Mouse (Mus musculus) olfactory bulb, adult 2 months (tissue): Measurements from ENCODE around the gene Rasgef1c. TPM values are rescaled to one million over a fixed set of nuclear protein-coding genes. Genes with fewer than 3 reads are reported as not detected.

Experiments
- H3K27ac ChIP-seq: fragments of 200-500 bp; 2 replicates; pipeline ENCODE4 v1.5.1; 2012; ENCODE audit warnings: low read depth, low read length; ENCODE audit not compliant: insufficient read depth
- H3K4me1 ChIP-seq: fragments of 200-500 bp; 2 replicates; pipeline ENCODE4 v1.6.1; 2012; ENCODE audit warnings: low read length; ENCODE audit not compliant: control insufficient read depth, insufficient read depth
- H3K4me3 ChIP-seq: fragments of 200-500 bp; 2 replicates; pipeline ENCODE4 v1.5.1; 2012; ENCODE audit warnings: mild to moderate bottlenecking, low read depth, low read length, moderate library complexity; ENCODE audit not compliant: insufficient read depth
- CTCF ChIP-seq: fragments of 200-500 bp; IDR thresholded peaks from 2 replicates; pipeline ENCODE4 v1.5.1; 2012; ENCODE audit warnings: low read depth, mild to moderate bottlenecking, low read length, moderate library complexity; ENCODE audit not compliant: insufficient read depth
- POLR2A ChIP-seq: fragments of 200-500 bp; IDR thresholded peaks from 2 replicates; pipeline ENCODE4 v1.6.1; 2012; ENCODE audit warnings: mild to moderate bottlenecking, low read depth, low read length, moderate library complexity; ENCODE audit not compliant: insufficient read depth
- WGBS: fragments of 180-500 bp; shearing (Covaris S2); methylation state at CpG from one replicate; pipeline ENCODE4 v1.1.7; 2018; 5-methylcytosine and 5-hydroxymethylcytosine counted together
- polyA plus RNA-seq: library from polyadenylated mRNA; stranded (reverse); fragments of >200 nt; gene quantifications from 2 replicates; pipeline ENCODE4 v1.2.4, GENCODE M21; 2012; ENCODE audit warnings: low replicate concordance; ENCODE audit not compliant: missing spikeins, insufficient read depth, insufficient read length

Rasgef1c gene
- polyA plus RNA-seq, 1 experiment, result not detected

GRCm38 (mm10) chr11:49876948-49877817, 24.5 kb upstream of the Rasgef1c start:
- no peak overlapping the region for H3K27ac ChIP-seq

GRCm38 (mm10) chr11:49879950-49880642, 21.5 kb upstream of the Rasgef1c start:
- no peak for TF ChIP-seq POLR2A
- Histone ChIP-seq H3K4me3 (no peak overlapping the region), H3K4me1 (0 out of 2 replicates have a peak, but pooled peaks cover 4% of the 10 kb centered on the region), H3K27ac (peak overlapping the region; percentile 2; the same call in 1 of the 2 replicates)
- WGBS, result 74% methylated on average over 3 of the region's 3 CpGs

More at GRCm38 (mm10) chr11:49876948-49877817, 24.5 kb upstream of the Rasgef1c start:
- Histone ChIP-seq H3K4me1 (0 out of 2 replicates have a peak, but pooled peaks cover 4% of the 10 kb centered on the region), H3K4me3 (no peak overlapping the region)
- TF ChIP-seq POLR2A, result no peak
- TF ChIP-seq CTCF, result no peak
- 85% methylated on average over 8 of the region's 8 CpGs for WGBS

- Histone ChIP-seq H3K27ac (no peak overlapping the region), H3K4me1 (no peaks in the 10 kb centered on the region), H3K4me3 (no peak overlapping the region)
- 90% methylated on average over 3 of the region's 3 CpGs for WGBS
- TF ChIP-seq CTCF (no peak), POLR2A (no peak)
Observed at GRCm38 (mm10) chr11:49883394-49883793, 18.2 kb upstream of the Rasgef1c start.

- TF ChIP-seq POLR2A (no peak), CTCF (no peak)
- Histone ChIP-seq H3K4me3 (no peak overlapping the region), H3K4me1 (no peaks in the 10 kb centered on the region), H3K27ac (no peak overlapping the region)
- WGBS, result 84% methylated on average over 5 of the region's 5 CpGs
Observed at GRCm38 (mm10) chr11:49888469-49888868, 13.2 kb upstream of the Rasgef1c start.

GRCm38 (mm10) chr11:49891993-49892392, 9.6 kb upstream of the Rasgef1c start:
- WGBS, result 92% methylated on average over 5 of the region's 5 CpGs
- no peak overlapping the region for H3K27ac ChIP-seq
- H3K4me1 ChIP-seq, result no peaks in the 10 kb centered on the region
- H3K4me3 ChIP-seq, result no peak overlapping the region
- no peak for TF ChIP-seq CTCF
- no peak for TF ChIP-seq POLR2A

- no peak overlapping the region for H3K4me3 ChIP-seq
- 68% methylated on average over 11 of the region's 11 CpGs for WGBS
- no peak for TF ChIP-seq POLR2A
- no peak for TF ChIP-seq CTCF
- H3K4me1 ChIP-seq, result no peaks in the 10 kb centered on the region
- H3K27ac ChIP-seq, result no peak overlapping the region
Observed at GRCm38 (mm10) chr11:49893806-49894205, 7.8 kb upstream of the Rasgef1c start.

- 61% methylated on average over 6 of the region's 6 CpGs for WGBS
- TF ChIP-seq CTCF, result no peak
- no peak for TF ChIP-seq POLR2A
- H3K4me3 ChIP-seq, result no peak overlapping the region
- no peak overlapping the region for H3K27ac ChIP-seq
- H3K4me1 ChIP-seq, result no peaks in the 10 kb centered on the region
Observed at GRCm38 (mm10) chr11:49895966-49896590, 5.6 kb upstream of the Rasgef1c start.

GRCm38 (mm10) chr11:49900043-49900442, 1.6 kb upstream of the Rasgef1c start:
- no peak overlapping the region for H3K27ac ChIP-seq
- H3K4me1 ChIP-seq, result peaks cover 10% of the 10 kb centered on the region
- TF ChIP-seq CTCF (no peak), POLR2A (no peak)
- 75% methylated on average over 6 of the region's 6 CpGs for WGBS
- no peak overlapping the region for H3K4me3 ChIP-seq

GRCm38 (mm10) chr11:49900962-49901658, 525 bp upstream of the Rasgef1c start:
- TF ChIP-seq POLR2A (no peak), CTCF (no peak)
- no peak overlapping the region for H3K27ac ChIP-seq
- H3K4me3 ChIP-seq, result peak overlapping the region; percentile 66
- WGBS, result 30% methylated on average over 15 of the region's 15 CpGs
- peaks cover 10% of the 10 kb centered on the region for H3K4me1 ChIP-seq
